Mouse (Mus musculus) heart, embryonic 13.5 days (tissue): Measurements from ENCODE around the gene Syngr2. TPM values are rescaled to one million over a fixed set of nuclear protein-coding genes. Genes with fewer than 3 reads are reported as not detected.
A peak's percentile ranks its signal among the peaks of the same experiment; 100 is the strongest.
"Not testable (repeated sequence)": the region's sequence is repeated elsewhere in the genome, so short reads cannot be mapped to it uniquely, and the experiment has no call there.

Source experiments
- ATAC-seq: fragments of 200-750 bp; cut with Nextera tagmentation; 2 replicates; pipeline ENCODE4 v1.8.0; 2017; ENCODE audit warnings: moderate TSS enrichment; ENCODE audit not compliant: insufficient number of reproducible peaks, low FRiP score, low TSS enrichment; ENCODE audit errors: extremely low read depth
- H3K27ac ChIP-seq: fragments of 300-500 bp; sonication (generic); replicated peaks from 2 replicates; pipeline ENCODE4 v1.5.1; 2015; ENCODE audit warnings: moderate library complexity, mild to moderate bottlenecking, inconsistent platforms
- H3K27me3 ChIP-seq: fragments of 300-500 bp; sonication (generic); replicated peaks from 2 replicates; pipeline ENCODE4 v1.6.1; 2015; ENCODE audit warnings: mild to moderate bottlenecking, inconsistent platforms
- H3K36me3 ChIP-seq: fragments of 300-500 bp; sonication (generic); 2 replicates; pipeline ENCODE4 v1.6.1; 2015; ENCODE audit warnings: mild to moderate bottlenecking, inconsistent platforms
- H3K4me1 ChIP-seq: fragments of 300-500 bp; sonication (generic); 2 replicates; pipeline ENCODE4 v1.6.1; 2015; ENCODE audit warnings: inconsistent platforms
- H3K4me2 ChIP-seq: fragments of 300-500 bp; sonication (generic); 2 replicates; pipeline ENCODE4 v1.6.1; 2015; ENCODE audit warnings: inconsistent platforms, mild to moderate bottlenecking, moderate library complexity
- H3K4me3 ChIP-seq: fragments of 300-500 bp; sonication (generic); 2 replicates; pipeline ENCODE4 v1.5.1; 2015; ENCODE audit warnings: moderate library complexity, mild to moderate bottlenecking, inconsistent platforms
- H3K9ac ChIP-seq: fragments of 300-500 bp; sonication (generic); 2 replicates; pipeline ENCODE4 v1.6.1; 2015; ENCODE audit warnings: inconsistent platforms, mild to moderate bottlenecking, moderate library complexity
- H3K9me3 ChIP-seq: fragments of 300-500 bp; sonication (generic); 2 replicates; pipeline ENCODE4 v1.6.1; 2016; ENCODE audit warnings: inconsistent platforms
- WGBS: fragments of 180-500 bp; shearing (Covaris S2); methylation state at CpG from one replicate; pipeline ENCODE4 v1.1.7; 2015; ENCODE audit warnings: mixed read lengths; 5-methylcytosine and 5-hydroxymethylcytosine counted together
- polyA plus RNA-seq: library from polyadenylated mRNA; unstranded; fragments of >200 nt; fragmentation: Nextera tagmentation; extraction: Ambion mirVana; gene quantifications from 2 replicates; pipeline ENCODE4 v1.2.1, GENCODE M21; 2015

Gene Syngr2
- polyA plus RNA-seq, 1 experiment from 2014 or later: 74.8 TPM

DNA sequence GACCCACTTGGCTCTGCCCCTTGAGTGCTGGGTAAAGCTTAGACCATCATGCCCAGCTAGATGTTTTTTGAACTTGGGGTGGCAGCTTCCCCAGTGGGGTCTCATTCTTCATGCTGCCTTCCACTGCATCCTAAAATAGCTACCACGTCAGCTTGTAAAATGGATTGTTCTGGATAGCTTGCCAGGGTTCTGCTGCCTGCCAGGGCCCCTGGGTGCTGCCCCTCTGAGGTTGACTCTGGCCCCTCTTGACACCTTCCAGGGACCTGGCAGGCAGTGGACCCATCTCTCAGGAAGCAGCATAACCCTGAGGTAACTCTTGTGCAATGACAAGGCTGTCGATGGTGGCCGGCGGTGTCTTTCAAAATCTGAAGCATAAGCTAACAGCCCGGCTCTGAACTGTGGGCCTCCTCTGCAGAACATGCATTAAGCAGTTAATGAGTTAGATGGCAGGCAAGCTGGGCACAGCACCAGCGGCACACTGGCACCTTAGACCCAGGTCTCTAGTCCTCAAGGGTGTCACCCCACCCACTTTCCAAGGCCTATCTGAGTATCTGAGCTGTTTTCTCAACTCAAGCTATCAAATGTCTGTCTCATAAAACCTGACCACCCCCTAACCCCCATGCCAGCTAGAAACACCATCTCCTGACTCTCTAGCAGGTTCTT is 5.4 kb downstream of the Syngr2 start:
- Histone ChIP-seq H3K36me3 (peaks cover 85% of the 10 kb centered on the region), H3K27ac (no peak overlapping the region; the same call in 1 of the 2 replicates)

DNA sequence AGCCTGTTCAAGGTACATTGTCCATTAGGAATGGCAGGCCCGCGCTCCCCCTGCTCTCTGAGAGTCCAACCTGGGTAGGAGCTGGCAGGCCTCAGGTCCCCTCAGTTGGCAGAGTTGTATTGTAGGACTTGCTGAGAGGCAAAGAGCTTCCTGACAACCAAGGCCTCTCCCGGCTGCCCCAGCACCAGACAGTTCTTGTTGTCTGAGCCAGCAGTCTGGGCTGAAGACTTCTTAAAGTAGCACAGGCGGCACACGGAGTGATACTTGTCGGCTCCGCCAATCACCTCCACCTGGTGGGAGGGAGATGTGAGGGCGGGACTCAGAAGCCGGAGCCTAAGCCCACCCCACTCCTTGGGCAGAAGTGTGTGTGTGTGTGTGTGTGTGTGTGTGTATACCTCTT is 6.4 kb downstream of the Syngr2 start:
- H3K36me3 ChIP-seq: peaks cover 95% of the 10 kb centered on the region
- 75% methylated on average over 9 of the region's 9 CpGs for WGBS
- H3K9me3 ChIP-seq, H3K9ac ChIP-seq, H3K4me2 ChIP-seq, H3K27me3 ChIP-seq, H3K4me3 ChIP-seq, ATAC-seq, H3K27ac ChIP-seq: not testable (repeated sequence)
- peaks cover 50% of the 10 kb centered on the region for H3K4me1 ChIP-seq

More for the DNA sequence above, 5.4 kb downstream of the Syngr2 start:
- no peak overlapping the region for H3K4me2 ChIP-seq
- no peak overlapping the region for H3K4me3 ChIP-seq
- peaks cover 48% of the 10 kb centered on the region for H3K4me1 ChIP-seq
- 84% methylated on average over 6 of the region's 6 CpGs for WGBS
- peak overlapping the region; percentile 63 for H3K9ac ChIP-seq
- H3K27me3 ChIP-seq: no peaks in the 10 kb centered on the region
- no peaks in the 10 kb centered on the region for H3K9me3 ChIP-seq
- no peak for ATAC-seq

- WGBS: 86% methylated on average over 13 of the region's 13 CpGs
- peaks cover 43% of the 10 kb centered on the region for H3K4me1 ChIP-seq
Measured at GRCm38 (mm10) chr11:117816389-117816996, 7.0 kb downstream of the Syngr2 start.

DNA sequence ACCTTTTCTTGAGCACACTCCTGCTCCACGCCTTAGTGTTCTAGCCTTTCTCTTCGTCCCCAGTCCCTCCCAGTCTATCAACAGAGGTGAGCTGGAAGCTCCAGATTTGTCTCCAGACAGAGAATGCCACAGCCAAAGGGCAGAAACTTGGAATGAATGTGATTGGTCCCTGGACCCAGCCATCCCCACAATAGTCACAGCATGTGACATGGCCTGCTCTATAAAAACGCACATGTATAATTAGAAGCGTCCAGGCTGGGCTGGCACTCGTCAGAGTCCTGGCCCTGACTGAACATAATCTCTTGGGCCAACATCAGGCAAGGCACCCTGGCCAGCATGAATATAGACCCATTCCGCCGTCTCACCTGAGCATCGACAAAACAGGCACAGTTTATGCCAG is 9.6 kb downstream of the Syngr2 start:
- WGBS: 61% methylated on average over 8 of the region's 8 CpGs
- Histone ChIP-seq H3K36me3 (peaks cover 96% of the 10 kb centered on the region), H3K4me1 (peaks cover 60% of the 10 kb centered on the region)

More at GRCm38 (mm10) chr11:117816389-117816996, 7.0 kb downstream of the Syngr2 start:
- H3K36me3 ChIP-seq: peaks cover 99% of the 10 kb centered on the region
- no peak for ATAC-seq
- no peaks in the 10 kb centered on the region for H3K9me3 ChIP-seq
- H3K27ac ChIP-seq: no peak overlapping the region
- no peaks in the 10 kb centered on the region for H3K27me3 ChIP-seq
- no peak overlapping the region for H3K9ac ChIP-seq
- H3K4me3 ChIP-seq: no peak overlapping the region
- H3K4me2 ChIP-seq: no peak overlapping the region

DNA sequence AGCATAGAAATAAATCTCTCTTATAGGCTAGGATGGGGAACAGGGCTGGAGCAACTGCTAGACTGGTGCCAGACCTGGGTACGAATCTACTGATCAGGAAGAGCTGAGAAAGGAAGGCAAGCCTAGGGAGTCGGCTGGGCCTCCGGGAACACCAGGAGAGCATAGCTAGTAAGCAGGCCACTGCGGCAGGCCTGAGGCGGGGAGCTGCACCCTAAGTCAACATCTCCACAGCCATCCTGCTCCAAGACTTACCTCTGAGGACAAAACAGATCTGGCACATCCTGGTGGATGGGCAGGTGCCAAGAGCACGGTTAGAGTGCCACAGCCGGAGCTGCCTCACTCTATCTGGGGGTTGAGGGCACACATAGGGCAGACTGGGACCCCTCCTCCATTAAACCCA is 10.7 kb downstream of the Syngr2 start:
- 93% methylated on average over 7 of the region's 7 CpGs for WGBS
- Histone ChIP-seq H3K4me3 (no peak overlapping the region), H3K9me3 (no peaks in the 10 kb centered on the region), H3K27me3 (no peaks in the 10 kb centered on the region), H3K27ac (peak overlapping the region; percentile 76), H3K4me2 (no peak overlapping the region), H3K4me1 (peaks cover 58% of the 10 kb centered on the region), H3K36me3 (peaks cover 85% of the 10 kb centered on the region), H3K9ac (0 out of 2 replicates have a peak overlapping the region, but pooled peaks have one; percentile 10)
- no peak for ATAC-seq

More for the DNA sequence above, 9.6 kb downstream of the Syngr2 start:
- Histone ChIP-seq H3K27me3 (no peaks in the 10 kb centered on the region), H3K4me2 (0 out of 2 replicates have a peak overlapping the region, but pooled peaks have one; percentile 7), H3K27ac (peak overlapping the region; percentile 76), H3K9me3 (no peaks in the 10 kb centered on the region), H3K4me3 (no peak overlapping the region), H3K9ac (peak overlapping the region; percentile 59; the same call in 1 of the 2 replicates)
- no peak for ATAC-seq

GRCm38 (mm10) chr11:117821868-117822267 is 12.4 kb downstream of the Syngr2 start:
- Histone ChIP-seq H3K9me3 (no peaks in the 10 kb centered on the region), H3K27ac (no peak overlapping the region), H3K4me3 (no peak overlapping the region), H3K27me3 (no peaks in the 10 kb centered on the region), H3K9ac (no peak overlapping the region), H3K4me1 (peaks cover 66% of the 10 kb centered on the region), H3K36me3 (peaks cover 69% of the 10 kb centered on the region), H3K4me2 (no peak overlapping the region)
- 92% methylated on average over 9 of the region's 9 CpGs for WGBS
- no peak for ATAC-seq

DNA sequence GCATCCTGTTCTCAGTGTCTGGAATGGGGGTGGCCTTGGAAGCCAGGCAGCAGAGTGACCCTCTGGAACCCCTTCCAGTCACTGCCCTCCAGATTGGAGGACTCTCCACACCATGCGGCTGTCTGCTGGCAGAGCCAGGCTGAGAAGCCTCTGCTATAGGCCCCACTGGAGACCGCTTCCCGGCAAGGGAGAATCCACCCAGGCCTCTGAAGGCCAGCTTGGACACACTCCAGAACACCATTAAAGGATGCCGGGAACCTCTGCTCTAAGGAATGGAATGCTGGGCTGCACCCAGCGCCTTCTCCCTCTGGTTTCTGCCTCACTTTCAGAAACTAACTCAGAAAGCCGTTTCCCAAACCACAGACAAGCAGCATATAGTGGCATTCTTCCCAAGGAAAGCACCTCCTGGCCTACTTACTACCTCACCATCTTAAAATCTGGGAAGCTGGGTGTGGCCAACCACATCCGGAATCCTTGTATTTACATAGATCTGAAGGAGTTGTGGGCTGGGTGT is 13.3 kb downstream of the Syngr2 start:
- Histone ChIP-seq H3K36me3 (peaks cover 60% of the 10 kb centered on the region), H3K4me1 (peaks cover 75% of the 10 kb centered on the region), H3K27ac (peak overlapping the region; percentile 76), H3K9me3 (no peaks in the 10 kb centered on the region), H3K4me2 (peak overlapping the region; percentile 28), H3K27me3 (no peaks in the 10 kb centered on the region), H3K4me3 (0 out of 2 replicates have a peak overlapping the region, but pooled peaks have one; percentile 6), H3K9ac (peak overlapping the region; percentile 41)
- WGBS: 59% methylated on average over 7 of the region's 7 CpGs
- ATAC-seq: no peak

DNA sequence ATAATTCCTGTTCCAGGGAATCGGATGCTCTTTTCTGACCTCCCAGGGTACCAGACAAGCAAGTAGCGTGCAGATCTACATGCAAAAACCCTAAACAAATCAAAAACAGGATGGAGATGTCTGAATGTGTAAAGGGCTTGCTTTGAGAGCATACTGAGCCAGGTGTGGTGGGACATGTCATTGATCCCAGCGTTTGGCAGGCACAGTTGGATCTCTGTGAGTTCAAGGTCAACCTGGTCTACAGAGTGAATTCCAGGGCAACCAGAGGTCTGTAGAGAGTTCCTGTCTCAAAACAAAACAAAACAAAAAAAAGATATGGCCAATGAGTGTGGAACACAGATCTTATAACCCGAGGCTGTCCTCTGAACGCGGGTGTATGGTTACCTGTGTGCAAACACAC is 13.9 kb downstream of the Syngr2 start:
- peak overlapping the region; percentile 76 for H3K27ac ChIP-seq
- H3K9ac ChIP-seq: peak overlapping the region; percentile 41
- no peak for ATAC-seq
- no peaks in the 10 kb centered on the region for H3K9me3 ChIP-seq
- peaks cover 53% of the 10 kb centered on the region for H3K36me3 ChIP-seq
- H3K27me3 ChIP-seq: no peaks in the 10 kb centered on the region
- no peak overlapping the region for H3K4me3 ChIP-seq
- H3K4me2 ChIP-seq: peak overlapping the region; percentile 81
- H3K4me1 ChIP-seq: peaks cover 79% of the 10 kb centered on the region
- WGBS: 86% methylated on average over 6 of the region's 6 CpGs

DNA sequence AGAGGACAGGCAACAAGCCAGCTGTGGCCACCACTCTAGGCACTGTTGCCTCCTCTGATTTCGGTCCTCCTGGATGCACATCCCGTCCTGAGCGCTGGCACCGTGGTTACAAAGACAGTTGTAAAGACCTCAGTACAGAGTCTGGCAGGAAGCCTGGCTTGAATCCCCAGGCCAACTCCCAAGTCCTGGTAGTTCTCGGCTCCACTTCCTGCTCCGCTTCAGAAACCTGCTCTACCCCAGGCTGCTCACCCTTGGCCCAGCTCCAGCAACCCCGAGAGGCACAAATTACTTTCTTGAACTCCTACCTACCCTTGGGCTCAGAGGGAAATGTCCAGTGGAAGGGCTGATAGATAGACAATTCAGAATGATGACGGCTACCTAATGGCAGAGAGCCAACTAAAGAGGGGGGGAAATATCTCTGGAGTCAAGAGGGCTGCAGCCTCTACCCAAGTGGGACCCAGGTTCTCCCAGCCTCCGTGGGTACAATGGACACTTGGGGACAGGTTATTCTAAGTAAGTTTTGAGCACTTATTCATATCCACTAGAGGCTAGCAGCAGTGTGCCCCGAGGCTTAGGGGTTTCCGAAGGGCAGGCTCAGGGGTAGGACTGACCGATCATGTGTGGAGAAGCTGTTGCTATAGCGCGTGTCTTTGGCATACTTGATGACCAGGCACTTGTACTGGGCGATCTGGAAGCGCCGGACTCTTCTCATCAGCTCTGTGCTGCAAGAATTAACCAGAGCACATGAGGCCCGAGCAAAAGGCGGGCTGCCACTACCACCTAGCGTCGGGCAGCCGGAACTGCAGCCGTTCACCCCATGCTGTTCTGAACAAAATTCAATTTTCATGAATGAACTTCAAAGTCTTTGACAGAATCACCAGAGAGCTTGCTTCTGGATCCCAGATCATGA is 14.8 kb downstream of the Syngr2 start:
- peak; percentile 19; the same call in 1 of the 2 replicates for ATAC-seq
- peaks cover 80% of the 10 kb centered on the region for H3K4me1 ChIP-seq
- WGBS: 13% methylated on average over 23 of the region's 23 CpGs

GRCm38 (mm10) chr11:117825333-117826101 is 16.0 kb downstream of the Syngr2 start, which contains the start of the genes Afmid and Tk1:
Afmid (plus strand) TSS chr11:117825924.
Tk1 (minus strand) TSS chr11:117826092.
- Histone ChIP-seq H3K27me3 (no peaks in the 10 kb centered on the region), H3K4me3 (peak within 1 kb of the TSS; percentile 65), H3K9ac (peak within 1 kb of the TSS; percentile 89), H3K9me3 (no peaks in the 10 kb centered on the region), H3K4me2 (peak within 1 kb of the TSS; percentile 81), H3K4me1 (peaks cover 81% of the 10 kb centered on the region), H3K36me3 (peaks cover 32% of the 10 kb centered on the region), H3K27ac (peak within 1 kb of the TSS; percentile 98)
- no peak for ATAC-seq
- under 1% methylated on average over 34 of the region's 34 CpGs for WGBS

More for the DNA sequence above, 14.8 kb downstream of the Syngr2 start:
- Histone ChIP-seq H3K4me2 (peak overlapping the region; percentile 81), H3K9ac (peak overlapping the region; percentile 89), H3K36me3 (peaks cover 44% of the 10 kb centered on the region), H3K27me3 (no peaks in the 10 kb centered on the region), H3K4me3 (peak overlapping the region; percentile 65), H3K9me3 (no peaks in the 10 kb centered on the region), H3K27ac (peak overlapping the region; percentile 98)
